14 mouse cellular contexts compared by ENCODE assay signal in the genomic region with DNA sequence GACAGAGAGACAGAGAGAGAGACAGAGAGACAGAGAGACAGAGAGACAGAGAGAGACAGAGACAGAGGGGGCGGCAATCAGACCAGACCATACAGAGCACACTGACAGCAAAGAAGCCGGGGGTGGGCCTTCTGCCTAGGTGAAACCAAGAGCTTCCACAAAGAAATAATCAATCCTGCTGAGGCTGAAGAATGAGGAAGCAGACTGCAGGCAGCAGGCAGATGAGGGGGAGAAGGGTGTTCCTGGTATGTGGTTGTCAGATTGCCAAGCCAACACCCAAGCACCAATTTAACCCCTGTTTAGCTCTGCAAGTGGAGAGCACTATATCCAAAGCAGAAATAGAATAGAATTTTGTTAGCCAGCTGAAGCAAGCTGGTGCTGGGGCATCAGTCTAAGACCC. TPM values are rescaled to one million over a fixed set of nuclear protein-coding genes. Genes with fewer than 3 reads are reported as not detected.
DNase-seq lines count a peak whose midpoint lies in the region; ATAC-seq and TF ChIP-seq lines count a peak whose summit lies in the region.
"Had no signal": no experiment of that assay in that cellular context is flagged by ENCODE, and none has a peak within 500 bp of the region (broad histone marks: within the 10 kb centered on the region; RNA-seq: fewer than 3 reads in every experiment).

No protein-coding gene starts in this region.

- H3K9ac ChIP-seq in intestine, embryonic 14.5 days (ENCODE audit: low read length) = no peak overlapping the region
- H3K9ac ChIP-seq in intestine, postnatal 0 days (ENCODE audit: low read depth, low read length) = no peak overlapping the region
- H3K9ac ChIP-seq in midbrain, embryonic 11.5 days (ENCODE audit: low read length) = no peak overlapping the region
- H3K9ac ChIP-seq: embryonic facial prominence, embryonic 13.5 days; limb, embryonic 13.5 days had no signal

- H3K36me3 ChIP-seq in intestine, embryonic 14.5 days (ENCODE audit: control insufficient read depth, insufficient read depth, low read length) = no peaks in the 10 kb centered on the region
- H3K36me3 ChIP-seq in intestine, postnatal 0 days (ENCODE audit: control insufficient read depth, insufficient read depth) = no peaks in the 10 kb centered on the region
- no peaks in the 10 kb centered on the region for H3K36me3 ChIP-seq in midbrain, embryonic 11.5 days (ENCODE audit: control insufficient read depth, insufficient read depth, low read length)
- H3K36me3 ChIP-seq: embryonic facial prominence, embryonic 13.5 days; limb, embryonic 13.5 days had no signal

- no peak for DNase-seq in intestine, embryonic 14.5 days (ENCODE audit: low spot score)
- peak; percentile 92 for DNase-seq in 3T3-L1 (ENCODE audit: low read depth, low spot score)
- DNase-seq in lung, postnatal 36 days = peak; percentile 32
- no peak for DNase-seq in midbrain, embryonic 11.5 days (ENCODE audit: low spot score, missing footprints)
- DNase-seq in gastrocnemius, postnatal 36 days = no peak
- no peak for DNase-seq in heart, postnatal 14 days
- DNase-seq: cerebellum, adult 8-10 months; layer of hippocampus, postnatal 36 days had no signal

- peak; percentile 72 for ATAC-seq in intestine, embryonic 14.5 days (replicated peaks; ENCODE audit: low FRiP score, low TSS enrichment, low read depth)
- ATAC-seq in intestine, postnatal 0 days = no peak
- ATAC-seq in granulocyte monocyte progenitor cell, adult 5-6 weeks (replicated peaks; ENCODE audit: poor library complexity, severe bottlenecking) = peak; percentile 70
- no peak for ATAC-seq in midbrain, embryonic 11.5 days (ENCODE audit: low FRiP score)
- ATAC-seq: hindbrain, embryonic 16.5 days had no signal

- H3K27ac ChIP-seq in intestine, embryonic 14.5 days (ENCODE audit: low read depth) = no peak overlapping the region
- no peak overlapping the region for H3K27ac ChIP-seq in intestine, postnatal 0 days (ENCODE audit: low read depth, low read length)
- no peak overlapping the region for H3K27ac ChIP-seq in midbrain, embryonic 11.5 days (ENCODE audit: low read depth, low read length)
- H3K27ac ChIP-seq: embryonic facial prominence, embryonic 13.5 days; limb, embryonic 13.5 days had no signal

- intact Hi-C loops in gastrocnemius, postnatal 36 days (cut with DNase I) = no loop called here
- intact Hi-C loops in heart, postnatal 14 days (cut with DNase I) = loop anchor here (1.0 kb wide), 1 partner anchor 201 kb away; no protein-coding TSS in a partner anchor

- H3K9me3 ChIP-seq in intestine, embryonic 14.5 days (ENCODE audit: control insufficient read depth, low read length) = no peaks in the 10 kb centered on the region
- no peaks in the 10 kb centered on the region for H3K9me3 ChIP-seq in intestine, postnatal 0 days (ENCODE audit: control insufficient read depth)
- no peaks in the 10 kb centered on the region for H3K9me3 ChIP-seq in midbrain, embryonic 11.5 days (ENCODE audit: control insufficient read depth, low read length)
- H3K9me3 ChIP-seq: embryonic facial prominence, embryonic 13.5 days; limb, embryonic 13.5 days had no signal

- H3K27me3 ChIP-seq in intestine, embryonic 14.5 days (replicated peaks; ENCODE audit: control insufficient read depth, insufficient read depth, low read length) = no peaks in the 10 kb centered on the region
- no peaks in the 10 kb centered on the region for H3K27me3 ChIP-seq in intestine, postnatal 0 days (replicated peaks; ENCODE audit: control insufficient read depth, insufficient read depth, low read length)
- H3K27me3 ChIP-seq in midbrain, embryonic 11.5 days (ENCODE audit: control insufficient read depth, insufficient read depth, low read length) = no peaks in the 10 kb centered on the region
- H3K27me3 ChIP-seq: embryonic facial prominence, embryonic 13.5 days; limb, embryonic 13.5 days had no signal

- no peak overlapping the region for H3K4me3 ChIP-seq in intestine, embryonic 14.5 days (ENCODE audit: low read depth, low read length)
- H3K4me3 ChIP-seq in intestine, postnatal 0 days (ENCODE audit: low read depth, low read length) = no peak overlapping the region
- no peak overlapping the region for H3K4me3 ChIP-seq in midbrain, embryonic 11.5 days (ENCODE audit: low read depth, low read length)
- H3K4me3 ChIP-seq: embryonic facial prominence, embryonic 13.5 days; limb, embryonic 13.5 days had no signal

- no peaks in the 10 kb centered on the region for H3K4me1 ChIP-seq in intestine, embryonic 14.5 days (replicated peaks; ENCODE audit: control insufficient read depth, insufficient read depth, low read length)
- H3K4me1 ChIP-seq in intestine, postnatal 0 days (replicated peaks; ENCODE audit: control insufficient read depth, insufficient read depth, low read length) = no peaks in the 10 kb centered on the region
- H3K4me1 ChIP-seq in midbrain, embryonic 11.5 days (ENCODE audit: control insufficient read depth, insufficient read depth, low read length) = no peaks in the 10 kb centered on the region

- TF ChIP-seq CTCF in intestine, postnatal 0 days (IDR thresholded peaks at IDR 0.05; ENCODE audit: low read depth) = no peak

- no peak overlapping the region for H3K4me2 ChIP-seq in intestine, embryonic 14.5 days (ENCODE audit: low read length)
- no peak overlapping the region for H3K4me2 ChIP-seq in intestine, postnatal 0 days (replicated peaks; ENCODE audit: low read depth)
- H3K4me2 ChIP-seq in midbrain, embryonic 11.5 days = no peak overlapping the region
- H3K4me2 ChIP-seq: embryonic facial prominence, embryonic 13.5 days; limb, embryonic 13.5 days had no signal

- 46% methylated on average over 2 of the region's 2 CpGs for WGBS in intestine, embryonic 14.5 days
- WGBS in intestine, postnatal 0 days = 28% methylated on average over 2 of the region's 2 CpGs
- WGBS in midbrain, embryonic 11.5 days = 86% methylated on average over 2 of the region's 2 CpGs

RNA-seq across cellular contexts. Expression of a gene that starts 40.4 kb away (rescaled TPM):
- 18.4 and 19.0 TPM in 2 replicates for polyA plus RNA-seq in intestine, embryonic 14.5 days (2014; fragmentation: Nextera tagmentation; extraction: Ambion mirVana)
- polyA plus RNA-seq in intestine, postnatal 0 days (2015; fragmentation: Nextera tagmentation; extraction: Ambion mirVana) = 8.3 and 11.5 TPM in 2 replicates
- not detected in 2 replicates for total RNA-seq in granulocyte monocyte progenitor cell, adult 5-6 weeks (2014; fragmentation: Nextera tagmentation)
- not detected in 2 replicates for total RNA-seq in granulocyte monocyte progenitor cell, adult 5-6 weeks (2017)
- 11.0 and 14.6 TPM in 2 replicates for polyA plus RNA-seq in midbrain, embryonic 11.5 days (2014; fragmentation: Nextera tagmentation; extraction: Ambion mirVana)
- 1 to 10 TPM; 5.5 to 8.4 TPM for total RNA-seq in gastrocnemius, postnatal 36 days (2021)
- 10 to 100 TPM; 15.3 to 18.1 TPM for total RNA-seq in heart, postnatal 14 days (2021)
- total RNA-seq: megakaryocyte-erythroid progenitor cell, adult 5-6 weeks had no signal

Comparison
In these comparisons a context has a peak if more than half of its experiments do, and no peak if none do; other contexts are left out.
1. ATAC-seq: peak in intestine, embryonic 14.5 days (single experiment) and granulocyte monocyte progenitor cell, adult 5-6 weeks (single experiment); none in intestine, postnatal 0 days (single experiment) and midbrain, embryonic 11.5 days (single experiment).
2. DNase-seq: peak in 3T3-L1 (single experiment) and lung, postnatal 36 days (single experiment); none in intestine, embryonic 14.5 days (single experiment), midbrain, embryonic 11.5 days (single experiment), gastrocnemius, postnatal 36 days (0 of 2) and heart, postnatal 14 days (0 of 2).
3. RNA of a gene that starts 40.4 kb away (total RNA-seq): 15.3 to 18.1 TPM in heart, postnatal 14 days and 5.5 to 8.4 TPM in gastrocnemius, postnatal 36 days; not detected in granulocyte monocyte progenitor cell, adult 5-6 weeks; every median in the first group is over 4 times any median in the second.